Mouse (Mus musculus) hindbrain, embryonic 12.5 days (tissue): Measurements from ENCODE around the gene Mip. TPM values are rescaled to one million over a fixed set of nuclear protein-coding genes. Genes with fewer than 3 reads are reported as not detected.
"Not testable (repeated sequence)": the region's sequence is repeated elsewhere in the genome, so short reads cannot be mapped to it uniquely, and the experiment has no call there.

ENCODE experiments used
- ATAC-seq: fragments of 200-750 bp; cut with Nextera tagmentation; 2 replicates; pipeline ENCODE4 v1.8.0; 2017; ENCODE audit warnings: moderate TSS enrichment; ENCODE audit not compliant: low FRiP score
- H3K27ac ChIP-seq: fragments of 300-500 bp; sonication (generic); 2 replicates; pipeline ENCODE4 v1.5.1; 2016; ENCODE audit warnings: mild to moderate bottlenecking
- H3K27me3 ChIP-seq: fragments of 300-500 bp; sonication (generic); 2 replicates; pipeline ENCODE4 v1.6.1; 2016; ENCODE audit warnings: mild to moderate bottlenecking
- H3K36me3 ChIP-seq: fragments of 300-500 bp; sonication (generic); 2 replicates; pipeline ENCODE4 v1.6.1; 2016; ENCODE audit warnings: mild to moderate bottlenecking
- H3K4me1 ChIP-seq: fragments of 300-500 bp; sonication (generic); 2 replicates; pipeline ENCODE4 v1.6.1; 2016
- H3K4me2 ChIP-seq: fragments of 300-500 bp; sonication (generic); replicated peaks from 2 replicates; pipeline ENCODE4 v1.6.1; 2016; ENCODE audit warnings: mild to moderate bottlenecking
- H3K4me3 ChIP-seq: fragments of 300-500 bp; sonication (generic); 2 replicates; pipeline ENCODE4 v1.5.1; 2016; ENCODE audit warnings: mild to moderate bottlenecking
- H3K9ac ChIP-seq: fragments of 300-500 bp; sonication (generic); 2 replicates; pipeline ENCODE4 v1.6.1; 2016; ENCODE audit warnings: mild to moderate bottlenecking, moderate library complexity
- H3K9me3 ChIP-seq: fragments of 300-500 bp; sonication (generic); replicated peaks from 2 replicates; pipeline ENCODE4 v1.6.1; 2016; ENCODE audit warnings: mild to moderate bottlenecking
- WGBS: fragments of 180-500 bp; shearing (Covaris S2); methylation state at CpG from one replicate; pipeline ENCODE4 v1.1.7; 2016; 5-methylcytosine and 5-hydroxymethylcytosine counted together
- polyA plus RNA-seq: library from polyadenylated mRNA; unstranded; fragments of >200 nt; fragmentation: Nextera tagmentation; extraction: Ambion mirVana; gene quantifications from 2 replicates; pipeline ENCODE4 v1.2.1, GENCODE M21; 2016

The Mip gene
- polyA plus RNA-seq, 1 experiment from 2014 or later: not detected

DNA sequence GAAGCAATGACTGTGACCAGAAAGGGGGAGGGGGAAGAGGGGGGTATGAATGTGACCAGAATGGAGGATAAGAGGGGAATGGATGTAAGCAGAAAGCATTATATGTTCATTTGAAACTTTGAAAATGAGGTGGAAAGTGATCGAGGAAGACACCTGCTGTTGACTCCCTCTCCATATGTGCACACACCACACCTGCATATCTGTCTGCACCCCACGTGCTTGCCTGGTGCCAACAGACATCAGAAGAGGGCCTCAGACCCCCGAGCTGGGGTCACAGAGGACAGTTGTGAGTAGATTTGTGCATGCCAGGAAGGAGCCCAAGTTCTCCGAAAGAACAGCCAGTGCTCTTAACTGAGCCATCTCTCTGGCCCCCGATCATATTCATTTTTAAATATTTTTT is 34.3 kb downstream of the Mip start:
- H3K9ac ChIP-seq: no peak overlapping the region
- H3K4me1 ChIP-seq: no peaks in the 10 kb centered on the region
- H3K27me3 ChIP-seq: no peaks in the 10 kb centered on the region
- no peaks in the 10 kb centered on the region for H3K9me3 ChIP-seq
- H3K36me3 ChIP-seq: no peaks in the 10 kb centered on the region
- no peak for ATAC-seq
- 85% methylated on average over 5 of the region's 5 CpGs for WGBS
- H3K4me2 ChIP-seq: no peak overlapping the region
- no peak overlapping the region for H3K27ac ChIP-seq
- no peak overlapping the region for H3K4me3 ChIP-seq

GRCm38 (mm10) chr10:128260376-128260775 is 34.7 kb downstream of the Mip start:
- not testable (repeated sequence) for H3K9me3 ChIP-seq, H3K4me1 ChIP-seq, H3K27ac ChIP-seq, H3K4me2 ChIP-seq, ATAC-seq, H3K36me3 ChIP-seq, H3K9ac ChIP-seq, H3K4me3 ChIP-seq, H3K27me3 ChIP-seq
- 88% methylated on average over 7 of the region's 7 CpGs for WGBS

GRCm38 (mm10) chr10:128262300-128262699 is 36.7 kb downstream of the Mip start:
- H3K4me3 ChIP-seq: no peak overlapping the region
- H3K27ac ChIP-seq: no peak overlapping the region
- ATAC-seq: no peak
- no peaks in the 10 kb centered on the region for H3K9me3 ChIP-seq
- no peaks in the 10 kb centered on the region for H3K27me3 ChIP-seq
- H3K4me2 ChIP-seq: no peak overlapping the region
- no peaks in the 10 kb centered on the region for H3K4me1 ChIP-seq
- WGBS: 80% methylated on average over 22 of the region's 22 CpGs
- no peak overlapping the region for H3K9ac ChIP-seq
- H3K36me3 ChIP-seq: no peaks in the 10 kb centered on the region

- no peak overlapping the region for H3K4me2 ChIP-seq
- H3K9ac ChIP-seq: no peak overlapping the region
- no peaks in the 10 kb centered on the region for H3K27me3 ChIP-seq
- H3K27ac ChIP-seq: no peak overlapping the region
- H3K4me1 ChIP-seq: no peaks in the 10 kb centered on the region
- no peak overlapping the region for H3K4me3 ChIP-seq
- 84% methylated on average over 6 of the region's 6 CpGs for WGBS
- H3K9me3 ChIP-seq: no peaks in the 10 kb centered on the region
- ATAC-seq: no peak
- H3K36me3 ChIP-seq: no peaks in the 10 kb centered on the region
Measured at GRCm38 (mm10) chr10:128263393-128264310, 38.0 kb downstream of the Mip start.

DNA sequence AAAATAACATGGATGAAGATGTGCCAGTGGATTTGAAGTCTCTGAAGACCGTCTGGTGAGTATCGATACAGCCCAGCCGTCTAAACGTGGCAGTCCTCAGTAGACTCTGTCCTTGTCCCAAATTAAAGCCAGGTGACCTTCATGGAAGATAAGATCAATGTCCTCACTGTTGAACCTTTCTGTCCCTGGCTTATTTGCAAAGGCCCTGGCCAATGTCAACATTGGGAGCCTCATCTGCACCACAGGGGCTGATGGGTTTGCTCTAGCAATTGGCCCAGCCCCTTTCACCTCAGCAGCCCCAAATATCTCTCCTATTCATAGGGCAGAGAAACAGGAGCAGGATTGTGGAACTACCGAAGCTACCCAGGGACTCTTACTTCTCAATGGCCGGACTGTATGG is 42.7 kb downstream of the Mip start, which contains the start of gene Apof:
Apof (plus strand) TSS at position 301 of the 400 bp plus-strand sequence.
- Histone ChIP-seq H3K36me3 (no peaks in the 10 kb centered on the region), H3K27me3 (0 out of 2 replicates have a peak, but pooled peaks cover 2% of the 10 kb centered on the region), H3K4me3 (no peak within 1 kb of the TSS), H3K4me1 (0 out of 2 replicates have a peak, but pooled peaks cover 2% of the 10 kb centered on the region), H3K4me2 (no peak within 1 kb of the TSS), H3K9me3 (no peaks in the 10 kb centered on the region), H3K9ac (no peak within 1 kb of the TSS), H3K27ac (no peak within 1 kb of the TSS)
- ATAC-seq: no peak
- WGBS: 77% methylated on average over 6 of the region's 6 CpGs

DNA sequence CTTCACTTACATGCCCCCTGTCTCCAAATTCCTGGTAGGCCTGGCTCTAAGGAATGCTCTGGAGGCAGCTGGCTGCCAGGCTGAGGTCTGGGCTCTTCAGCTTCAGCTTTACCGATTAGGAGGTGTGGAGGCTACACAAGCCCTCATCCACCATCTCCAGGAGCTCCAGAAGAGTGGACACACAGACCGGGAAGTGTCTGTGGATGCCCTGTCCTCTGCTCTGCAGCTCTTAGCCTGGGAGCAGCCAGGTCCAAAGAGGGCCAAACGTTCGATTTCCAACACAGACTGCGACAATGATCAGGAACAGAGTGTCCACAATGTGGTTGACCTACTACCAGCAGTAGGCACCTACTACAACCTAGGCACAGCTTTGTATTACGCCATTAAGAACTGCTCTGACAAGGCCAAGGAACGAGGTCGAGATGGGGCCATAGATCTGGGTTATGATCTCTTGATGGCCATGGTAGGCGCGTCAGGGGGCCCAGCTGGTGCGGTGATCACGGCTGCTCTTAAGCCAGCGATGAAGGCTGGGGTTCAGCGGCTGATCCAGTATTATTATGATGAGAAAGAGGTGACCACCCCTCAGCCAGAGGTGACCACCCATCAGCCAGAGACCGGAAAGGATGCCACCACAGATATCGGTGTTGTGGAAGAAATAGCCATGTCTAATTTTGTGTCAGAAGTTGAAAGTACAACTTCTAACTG is 43.7 kb downstream of the Mip start:
- Histone ChIP-seq H3K27ac (no peak overlapping the region), H3K4me2 (peak overlapping the region; percentile 65)
- 90% methylated on average over 16 of the region's 16 CpGs for WGBS

DNA sequence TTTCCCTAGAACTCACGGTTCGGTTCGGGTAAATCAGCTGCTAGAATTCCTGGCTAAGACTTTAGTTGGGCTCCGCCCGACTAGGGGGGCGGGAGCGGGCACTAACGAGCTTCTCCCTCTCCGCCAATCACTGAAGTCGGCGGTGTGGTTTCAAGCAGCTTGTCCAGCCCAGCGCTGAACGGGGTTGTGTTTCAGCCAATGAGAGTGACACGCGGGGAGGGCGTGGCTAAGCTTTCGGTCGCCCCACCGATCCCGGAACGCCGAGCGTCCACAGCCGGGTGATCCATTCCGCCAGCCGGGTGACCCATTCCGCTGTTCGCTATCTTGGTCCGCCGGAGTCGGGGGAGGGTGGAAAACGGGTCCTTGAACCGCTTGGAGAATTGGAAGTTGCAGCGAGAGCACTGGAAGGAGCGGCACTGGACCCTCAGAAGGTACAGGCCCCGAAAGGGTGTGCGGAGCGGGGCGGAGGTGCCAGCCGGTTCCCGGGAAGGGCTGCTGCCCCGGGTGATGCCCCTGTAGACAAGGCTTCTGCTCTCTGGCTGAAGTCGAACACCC is 44.7 kb downstream of the Mip start, which contains the start of gene Stat2:
Stat2 (plus strand) TSS at position 273 of the 555 bp plus-strand sequence.
- H3K4me2 ChIP-seq: peak within 1 kb of the TSS; percentile 65
- H3K9ac ChIP-seq: peak within 1 kb of the TSS; percentile 80
- H3K36me3 ChIP-seq: no peaks in the 10 kb centered on the region
- no peaks in the 10 kb centered on the region for H3K9me3 ChIP-seq
- 0 out of 2 replicates have a peak, but pooled peaks cover 2% of the 10 kb centered on the region for H3K27me3 ChIP-seq
- WGBS: under 1% methylated on average over 43 of the region's 43 CpGs
- ATAC-seq: peak; percentile 99
- 0 out of 2 replicates have a peak, but pooled peaks cover 2% of the 10 kb centered on the region for H3K4me1 ChIP-seq
- peak within 1 kb of the TSS; percentile 79 for H3K4me3 ChIP-seq
- peak within 1 kb of the TSS; percentile 83 for H3K27ac ChIP-seq

More for the DNA sequence above, 43.7 kb downstream of the Mip start:
- Histone ChIP-seq H3K4me3 (0 out of 2 replicates have a peak overlapping the region, but pooled peaks have one; percentile 79), H3K4me1 (0 out of 2 replicates have a peak, but pooled peaks cover 2% of the 10 kb centered on the region), H3K27me3 (0 out of 2 replicates have a peak, but pooled peaks cover 2% of the 10 kb centered on the region), H3K9ac (no peak overlapping the region), H3K9me3 (no peaks in the 10 kb centered on the region), H3K36me3 (no peaks in the 10 kb centered on the region)
- no peak for ATAC-seq

DNA sequence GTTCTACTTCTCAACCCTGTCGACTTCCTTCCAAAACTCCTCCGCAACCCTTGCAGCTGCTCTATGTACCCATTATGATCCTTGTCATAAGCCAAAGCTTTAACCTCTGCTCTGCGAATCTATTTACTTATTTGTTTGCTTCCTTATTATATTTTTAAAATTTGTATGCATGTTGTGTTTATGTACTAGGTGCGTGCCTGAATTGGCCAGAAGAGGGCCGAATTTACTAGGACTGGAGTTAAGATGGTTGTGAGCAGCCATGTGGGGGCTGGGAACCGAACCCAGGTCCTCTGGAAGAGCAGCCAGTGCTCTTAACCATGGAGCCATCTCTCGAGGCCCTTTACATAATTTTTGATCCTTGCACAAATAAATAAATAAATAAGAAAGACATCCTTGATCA is 45.2 kb downstream of the Mip start:
- Histone ChIP-seq H3K9ac (peak overlapping the region; percentile 80), H3K4me3 (peak overlapping the region; percentile 79), H3K9me3 (no peaks in the 10 kb centered on the region), H3K27me3 (0 out of 2 replicates have a peak, but pooled peaks cover 2% of the 10 kb centered on the region), H3K4me1 (0 out of 2 replicates have a peak, but pooled peaks cover 2% of the 10 kb centered on the region), H3K4me2 (peak overlapping the region; percentile 65), H3K36me3 (no peaks in the 10 kb centered on the region), H3K27ac (peak overlapping the region; percentile 83)
- 43% methylated on average over 7 of the region's 7 CpGs for WGBS
- ATAC-seq: no peak

DNA sequence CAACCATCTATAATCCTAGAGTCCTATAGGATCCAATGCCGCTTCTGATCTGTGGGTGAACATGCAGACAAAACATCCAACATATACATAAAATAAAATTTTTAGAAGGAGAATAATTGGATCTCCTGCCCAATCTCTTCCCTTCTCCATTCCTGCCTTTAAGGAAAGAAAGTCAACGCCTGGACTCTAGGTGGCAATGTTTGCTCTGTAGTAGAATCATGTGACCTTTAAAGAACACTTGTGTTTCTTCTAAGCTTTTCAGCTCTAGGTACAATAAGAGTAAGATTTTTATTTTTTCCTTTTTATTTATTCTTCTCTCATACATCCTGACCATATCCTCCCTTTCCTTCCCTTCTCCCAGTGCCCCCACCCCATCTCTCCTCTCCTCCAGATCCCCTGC is 46.2 kb downstream of the Mip start:
- Histone ChIP-seq H3K27ac (no peak overlapping the region), H3K36me3 (0 out of 2 replicates have a peak, but pooled peaks cover 4% of the 10 kb centered on the region), H3K27me3 (0 out of 2 replicates have a peak, but pooled peaks cover 2% of the 10 kb centered on the region), H3K4me1 (0 out of 2 replicates have a peak, but pooled peaks cover 2% of the 10 kb centered on the region), H3K4me3 (no peak overlapping the region), H3K4me2 (no peak overlapping the region), H3K9me3 (no peaks in the 10 kb centered on the region), H3K9ac (no peak overlapping the region)
- no peak for ATAC-seq
- WGBS: 62% methylated on average over 2 of the region's 2 CpGs

DNA sequence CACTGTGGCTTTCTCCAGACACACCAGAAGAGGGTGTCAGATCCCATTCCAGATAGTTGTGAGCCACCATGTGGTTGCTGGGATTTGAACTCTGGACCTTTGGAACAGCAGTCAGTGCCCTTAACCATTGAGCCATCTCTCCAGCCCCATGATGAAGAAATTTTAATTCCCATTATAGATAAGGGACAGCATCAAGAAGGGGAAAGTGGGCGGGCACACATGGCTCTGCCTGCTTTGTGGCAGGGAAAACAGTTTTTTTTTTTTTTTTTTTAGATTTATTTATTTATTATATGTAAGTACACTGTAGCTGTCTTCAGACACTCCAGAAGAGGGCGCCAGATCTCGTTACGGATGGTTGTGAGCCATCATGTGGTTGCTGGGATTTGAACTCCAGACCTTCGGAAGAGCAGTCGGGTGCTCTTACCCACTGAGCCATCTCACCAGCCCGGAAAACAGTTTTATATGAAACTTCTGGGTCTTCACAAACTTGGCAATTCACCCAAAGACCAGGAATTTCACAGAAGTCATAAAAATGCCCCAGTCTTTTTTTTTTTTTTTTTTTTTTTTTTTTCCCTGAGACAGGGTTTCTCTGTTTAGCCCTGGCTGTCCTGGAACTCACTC is 47.3 kb downstream of the Mip start:
- not testable (repeated sequence) for H3K9me3 ChIP-seq, H3K9ac ChIP-seq, H3K4me1 ChIP-seq, ATAC-seq, H3K4me2 ChIP-seq, H3K27me3 ChIP-seq, H3K4me3 ChIP-seq, H3K27ac ChIP-seq
- 0 out of 2 replicates have a peak, but pooled peaks cover 12% of the 10 kb centered on the region for H3K36me3 ChIP-seq
- WGBS: 89% methylated on average over 6 of the region's 7 CpGs

DNA sequence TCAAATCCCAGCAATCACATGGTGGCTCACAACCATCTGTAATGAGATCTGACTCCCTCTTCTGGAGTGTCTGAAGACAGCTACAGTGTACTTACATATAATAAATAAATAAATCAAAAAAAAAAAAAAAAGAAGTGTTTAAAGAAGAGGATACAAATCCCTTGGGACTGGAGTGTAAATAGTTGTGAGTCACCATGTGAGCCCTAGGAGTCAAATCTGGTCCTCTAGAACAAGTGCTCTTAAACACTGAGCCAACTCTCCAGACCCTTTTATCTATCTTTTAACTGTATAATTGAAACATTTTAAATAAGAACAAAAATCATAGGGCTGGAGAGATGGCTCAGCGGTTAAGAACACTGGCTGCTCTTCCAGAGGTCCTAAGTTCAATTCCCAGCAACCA is 49.7 kb downstream of the Mip start:
- H3K4me2 ChIP-seq, H3K27ac ChIP-seq, ATAC-seq, H3K4me3 ChIP-seq, H3K9ac ChIP-seq, H3K9me3 ChIP-seq, H3K4me1 ChIP-seq, H3K27me3 ChIP-seq: not testable (repeated sequence)
- WGBS: 94% methylated on average over 1 of the region's 1 CpGs
- H3K36me3 ChIP-seq: peaks cover 26% of the 10 kb centered on the region
